Mouse (Mus musculus) stomach, postnatal 0 days (tissue): Measurements from ENCODE around the gene Tmem108. TPM values are rescaled to one million over a fixed set of nuclear protein-coding genes. Genes with fewer than 3 reads are reported as not detected.

Source experiments
- ATAC-seq: fragments of 200-750 bp; cut with Nextera tagmentation; 2 replicates; pipeline ENCODE4 v1.8.0; 2017; ENCODE audit not compliant: low FRiP score, low TSS enrichment
- DNase-seq: peaks from one replicate; pipeline ENCODE4 v3.0.0-alpha.2; 2016; ENCODE audit warnings: low spot score
- H3K27ac ChIP-seq: fragments of 300-500 bp; sonication (generic); replicated peaks from 2 replicates; pipeline ENCODE4 v1.5.1; 2014; ENCODE audit warnings: mild to moderate bottlenecking, control low read depth
- H3K27me3 ChIP-seq: fragments of 300-500 bp; sonication (generic); 2 replicates; pipeline ENCODE4 v1.6.1; 2014; ENCODE audit warnings: low read length; ENCODE audit not compliant: control insufficient read depth, insufficient read depth
- H3K36me3 ChIP-seq: fragments of 300-500 bp; sonication (generic); 2 replicates; pipeline ENCODE4 v1.6.1; 2014; ENCODE audit warnings: low read length, mixed read lengths; ENCODE audit not compliant: control insufficient read depth, insufficient read depth
- H3K4me1 ChIP-seq: fragments of 300-500 bp; sonication (generic); replicated peaks from 2 replicates; pipeline ENCODE4 v1.6.1; 2014; ENCODE audit warnings: antibody characterized with exemption; ENCODE audit not compliant: control insufficient read depth, insufficient read depth
- H3K4me2 ChIP-seq: fragments of 300-500 bp; sonication (generic); replicated peaks from 2 replicates; pipeline ENCODE4 v1.6.1; 2014; ENCODE audit warnings: low read depth, mild to moderate bottlenecking, control low read depth, moderate library complexity
- H3K4me3 ChIP-seq: fragments of 300-500 bp; sonication (generic); 2 replicates; pipeline ENCODE4 v1.5.1; 2014; ENCODE audit warnings: low read depth, low read length, control low read depth
- H3K9ac ChIP-seq: fragments of 300-500 bp; sonication (generic); 2 replicates; pipeline ENCODE4 v1.6.1; 2014; ENCODE audit warnings: mild to moderate bottlenecking, low read length, control low read depth, mixed read lengths
- H3K9me3 ChIP-seq: fragments of 300-500 bp; sonication (generic); 2 replicates; pipeline ENCODE4 v1.6.1; 2016; ENCODE audit warnings: low read length; ENCODE audit not compliant: control insufficient read depth
- CTCF ChIP-seq: IDR thresholded peaks from 2 replicates; pipeline ENCODE4 v1.5.1; 2016; ENCODE audit warnings: antibody characterized with exemption, low read depth, mild to moderate bottlenecking, moderate library complexity
- EP300 ChIP-seq: optimal IDR thresholded peaks from 2 replicates; pipeline ENCODE3; 2016; ENCODE audit warnings: antibody characterized with exemption
- WGBS: fragments of 180-500 bp; shearing (Covaris S2); extraction: QIAGEN DNeasy Blood & Tissue Kit; methylation state at CpG from one replicate; pipeline ENCODE4 v1.1.7; 2014; 5-methylcytosine and 5-hydroxymethylcytosine counted together
- polyA plus RNA-seq: library from polyadenylated mRNA; unstranded; fragments of >200 nt; fragmentation: Nextera tagmentation; extraction: Ambion mirVana; gene quantifications from 2 replicates; pipeline ENCODE4 v1.2.1, GENCODE M21; 2015

The Tmem108 gene
- polyA plus RNA-seq, 1 experiment from 2014 or later, result 4.2 TPM

GRCm38 (mm10) chr9:103471784-103472183 lies 289.9 kb downstream of the Tmem108 start:
- Histone ChIP-seq H3K9me3 (no peaks in the 10 kb centered on the region), H3K4me2 (no peak overlapping the region), H3K27me3 (no peaks in the 10 kb centered on the region), H3K4me1 (no peaks in the 10 kb centered on the region), H3K9ac (no peak overlapping the region), H3K36me3 (no peaks in the 10 kb centered on the region), H3K27ac (no peak overlapping the region), H3K4me3 (no peak overlapping the region)
- 30% methylated on average over 11 of the region's 11 CpGs for WGBS
- TF ChIP-seq CTCF (no peak), EP300 (no peak)
- ATAC-seq (no peak), DNase-seq (no peak)

- DNase-seq (no peak), ATAC-seq (no peak)
- Histone ChIP-seq H3K4me1 (no peaks in the 10 kb centered on the region), H3K4me2 (no peak overlapping the region), H3K27me3 (no peaks in the 10 kb centered on the region), H3K4me3 (no peak overlapping the region), H3K9ac (no peak overlapping the region), H3K27ac (no peak overlapping the region), H3K9me3 (no peaks in the 10 kb centered on the region), H3K36me3 (no peaks in the 10 kb centered on the region)
- TF ChIP-seq EP300, result no peak
- TF ChIP-seq CTCF, result peak; percentile 53
- 69% methylated on average over 5 of the region's 5 CpGs for WGBS
Observed at GRCm38 (mm10) chr9:103469516-103469915, 292.1 kb downstream of the Tmem108 start.

GRCm38 (mm10) chr9:103468911-103469310 lies 292.7 kb downstream of the Tmem108 start:
- no peak overlapping the region for H3K4me2 ChIP-seq
- DNase-seq (no peak), ATAC-seq (no peak)
- no peak overlapping the region for H3K9ac ChIP-seq
- H3K4me3 ChIP-seq, result no peak overlapping the region
- no peaks in the 10 kb centered on the region for H3K36me3 ChIP-seq
- H3K27ac ChIP-seq, result no peak overlapping the region
- H3K4me1 ChIP-seq, result no peaks in the 10 kb centered on the region
- TF ChIP-seq CTCF (no peak), EP300 (no peak)
- 82% methylated on average over 7 of the region's 7 CpGs for WGBS
- no peaks in the 10 kb centered on the region for H3K27me3 ChIP-seq
- no peaks in the 10 kb centered on the region for H3K9me3 ChIP-seq

- no peak overlapping the region for H3K27ac ChIP-seq
- DNase-seq (no peak), ATAC-seq (no peak)
- H3K36me3 ChIP-seq, result no peaks in the 10 kb centered on the region
- no peaks in the 10 kb centered on the region for H3K9me3 ChIP-seq
- no peak overlapping the region for H3K4me2 ChIP-seq
- TF ChIP-seq CTCF (no peak), EP300 (no peak)
- H3K9ac ChIP-seq, result no peak overlapping the region
- no peak overlapping the region for H3K4me3 ChIP-seq
- H3K27me3 ChIP-seq, result no peaks in the 10 kb centered on the region
- WGBS, result 52% methylated on average over 13 of the region's 13 CpGs
- no peaks in the 10 kb centered on the region for H3K4me1 ChIP-seq
Observed at GRCm38 (mm10) chr9:103465711-103466220, 295.9 kb downstream of the Tmem108 start.

- Histone ChIP-seq H3K27me3 (no peaks in the 10 kb centered on the region), H3K36me3 (no peaks in the 10 kb centered on the region), H3K4me2 (no peak overlapping the region), H3K4me1 (no peaks in the 10 kb centered on the region), H3K4me3 (no peak overlapping the region), H3K9me3 (no peaks in the 10 kb centered on the region), H3K9ac (no peak overlapping the region), H3K27ac (no peak overlapping the region)
- no peak for TF ChIP-seq EP300
- TF ChIP-seq CTCF, result no peak
- 24% methylated on average over 1 of the region's 1 CpGs for WGBS
- DNase-seq (no peak), ATAC-seq (no peak)
Observed at GRCm38 (mm10) chr9:103465293-103465692, 296.3 kb downstream of the Tmem108 start.

- Histone ChIP-seq H3K9ac (no peak overlapping the region), H3K9me3 (no peaks in the 10 kb centered on the region), H3K4me1 (no peaks in the 10 kb centered on the region), H3K4me3 (no peak overlapping the region), H3K27ac (no peak overlapping the region), H3K36me3 (no peaks in the 10 kb centered on the region), H3K4me2 (no peak overlapping the region), H3K27me3 (no peaks in the 10 kb centered on the region)
- TF ChIP-seq CTCF (no peak), EP300 (no peak)
- WGBS, result 69% methylated on average over 6 of the region's 6 CpGs
- ATAC-seq (no peak), DNase-seq (no peak)
Observed at GRCm38 (mm10) chr9:103463833-103464232, 297.8 kb downstream of the Tmem108 start.
